Mouse (Mus musculus) thymus, adult 2 months (tissue): ENCODE data around the gene Lmtk2. TPM values are rescaled to one million over a fixed set of nuclear protein-coding genes. Genes with fewer than 3 reads are reported as not detected.

Experiments
- DNase-seq: peaks from one replicate; pipeline ENCODE4 v3.0.0; 2021
- H3K27ac ChIP-seq: fragments of 200-500 bp; 2 replicates; pipeline ENCODE4 v1.5.1; 2012; ENCODE audit warnings: low read length, control low read depth; ENCODE audit not compliant: control insufficient read depth, insufficient read depth
- H3K27me3 ChIP-seq: fragments of 200-500 bp; 2 replicates; pipeline ENCODE4 v1.6.1; 2012; ENCODE audit warnings: mild to moderate bottlenecking, low read length, moderate library complexity, mixed read lengths; ENCODE audit not compliant: control insufficient read depth, insufficient read depth
- H3K36me3 ChIP-seq: fragments of 200-500 bp; 2 replicates; pipeline ENCODE4 v1.6.1; 2012; ENCODE audit warnings: mild to moderate bottlenecking, low read length, moderate library complexity; ENCODE audit not compliant: control insufficient read depth, insufficient read depth
- H3K4me1 ChIP-seq: fragments of 200-500 bp; replicated peaks from 2 replicates; pipeline ENCODE4 v1.6.1; 2012; ENCODE audit warnings: low read length; ENCODE audit not compliant: control insufficient read depth, insufficient read depth
- H3K4me3 ChIP-seq: fragments of 200-500 bp; 2 replicates; pipeline ENCODE4 v1.5.1; 2012; ENCODE audit warnings: mild to moderate bottlenecking, low read length, control low read depth, moderate library complexity; ENCODE audit not compliant: control insufficient read depth, insufficient read depth
- CTCF ChIP-seq: fragments of 200-500 bp; IDR thresholded peaks from 2 replicates; pipeline ENCODE4 v1.5.1; 2012; ENCODE audit warnings: mild to moderate bottlenecking, control low read depth, low read length, moderate library complexity, borderline replicate concordance; ENCODE audit not compliant: control insufficient read depth, poor library complexity, insufficient read depth; ENCODE audit errors: extremely low read depth
- POLR2A ChIP-seq: fragments of 200-500 bp; IDR thresholded peaks from 2 replicates; pipeline ENCODE4 v1.6.1; 2012; ENCODE audit warnings: mild to moderate bottlenecking, low read length, control low read depth, moderate library complexity; ENCODE audit not compliant: control insufficient read depth, poor library complexity, insufficient read depth; ENCODE audit errors: extremely low read depth
- whole genome bisulfite sequencing: fragments of 180-500 bp; shearing (Covaris S2); methylation state at CpG from one replicate; pipeline ENCODE4 v1.1.7; 2018; 5-methylcytosine and 5-hydroxymethylcytosine counted together
- polyA plus RNA-seq: library from polyadenylated mRNA; depleted of rRNA; stranded (reverse); fragments of >200 nt; gene quantifications from 2 replicates; pipeline ENCODE4 v1.2.3, GENCODE M21; 2012

Lmtk2 gene
- polyA plus RNA-seq, 1 experiment = 13.3 TPM

GRCm38 (mm10) chr5:144085696-144086095 is 14.5 kb upstream of the Lmtk2 start:
- Histone ChIP-seq H3K4me1 (no peaks in the 10 kb centered on the region; the same call in 1 of the 2 replicates), H3K27ac (no peak overlapping the region), H3K27me3 (no peaks in the 10 kb centered on the region), H3K4me3 (no peak overlapping the region), H3K36me3 (no peaks in the 10 kb centered on the region)
- 90% methylated on average over 6 of the region's 6 CpGs for WGBS
- no peak for DNase-seq
- TF ChIP-seq POLR2A = no peak
- no peak for TF ChIP-seq CTCF

- 11% methylated on average over 2 of the region's 2 CpGs for WGBS
- Histone ChIP-seq H3K36me3 (no peaks in the 10 kb centered on the region), H3K27me3 (no peaks in the 10 kb centered on the region), H3K4me1 (no peaks in the 10 kb centered on the region; the same call in 1 of the 2 replicates), H3K4me3 (no peak overlapping the region), H3K27ac (no peak overlapping the region)
- no peak for DNase-seq
- TF ChIP-seq CTCF = no peak
- no peak for TF ChIP-seq POLR2A
These were observed 13.7 kb upstream of the Lmtk2 start for GRCm38 (mm10) chr5:144086494-144086893.

- 90% methylated on average over 2 of the region's 2 CpGs for WGBS
- Histone ChIP-seq H3K27me3 (no peaks in the 10 kb centered on the region), H3K4me1 (no peaks in the 10 kb centered on the region; the same call in 1 of the 2 replicates), H3K27ac (no peak overlapping the region), H3K4me3 (no peak overlapping the region), H3K36me3 (no peaks in the 10 kb centered on the region)
- no peak for DNase-seq
- TF ChIP-seq POLR2A = no peak
- TF ChIP-seq CTCF = no peak
These were observed 11.9 kb upstream of the Lmtk2 start for GRCm38 (mm10) chr5:144088354-144088753.

GRCm38 (mm10) chr5:144095461-144095970 is 4.7 kb upstream of the Lmtk2 start:
- no peak for DNase-seq
- H3K36me3 ChIP-seq = no peaks in the 10 kb centered on the region
- 39% methylated on average over 6 of the region's 6 CpGs for whole genome bisulfite sequencing

GRCm38 (mm10) chr5:144097902-144098639 is 2.2 kb upstream of the Lmtk2 start:
- H3K4me3 ChIP-seq = no peak overlapping the region
- WGBS = 74% methylated on average over 16 of the region's 16 CpGs
- no peak for DNase-seq

More at GRCm38 (mm10) chr5:144095461-144095970, 4.7 kb upstream of the Lmtk2 start:
- Histone ChIP-seq H3K27ac (no peak overlapping the region), H3K4me3 (no peak overlapping the region), H3K27me3 (no peaks in the 10 kb centered on the region; the same call in 1 of the 2 replicates), H3K4me1 (no peaks in the 10 kb centered on the region)
- TF ChIP-seq CTCF (no peak), POLR2A (no peak)

GRCm38 (mm10) chr5:144098640-144098929 is 1.7 kb upstream of the Lmtk2 start:
- Histone ChIP-seq H3K4me1 (no peaks in the 10 kb centered on the region), H3K27me3 (no peaks in the 10 kb centered on the region; the same call in 1 of the 2 replicates), H3K36me3 (no peaks in the 10 kb centered on the region), H3K4me3 (no peak overlapping the region), H3K27ac (no peak overlapping the region)
- 48% methylated on average over 8 of the region's 8 CpGs for WGBS
- no peak for TF ChIP-seq POLR2A
- TF ChIP-seq CTCF = no peak
- no peak for DNase-seq

More at GRCm38 (mm10) chr5:144097902-144098639, 2.2 kb upstream of the Lmtk2 start:
- Histone ChIP-seq H3K27ac (no peak overlapping the region), H3K4me1 (no peaks in the 10 kb centered on the region), H3K27me3 (no peaks in the 10 kb centered on the region; the same call in 1 of the 2 replicates), H3K36me3 (no peaks in the 10 kb centered on the region)
- TF ChIP-seq POLR2A (no peak), CTCF (no peak)
